Mouse (Mus musculus) heart, embryonic 15.5 days (tissue): ENCODE results near the gene Cdh8. TPM values are rescaled to one million over a fixed set of nuclear protein-coding genes. Genes with fewer than 3 reads are reported as not detected.
A peak's percentile ranks its signal among the peaks of the same experiment; 100 is the strongest.

ENCODE experiments used
- ATAC-seq: fragments of 200-750 bp; cut with Nextera tagmentation; replicated peaks from 2 replicates; pipeline ENCODE4 v1.8.0; 2017; ENCODE audit warnings: low read depth, moderate TSS enrichment; ENCODE audit not compliant: insufficient number of reproducible peaks, insufficient read depth, low FRiP score
- H3K27ac ChIP-seq: fragments of 300-500 bp; sonication (generic); 2 replicates; pipeline ENCODE4 v1.5.1; 2015; ENCODE audit warnings: mild to moderate bottlenecking, inconsistent platforms
- H3K27me3 ChIP-seq: fragments of 300-500 bp; sonication (generic); 2 replicates; pipeline ENCODE4 v1.6.1; 2015; ENCODE audit warnings: inconsistent platforms
- H3K36me3 ChIP-seq: fragments of 300-500 bp; sonication (generic); 2 replicates; pipeline ENCODE4 v1.6.1; 2015; ENCODE audit warnings: mild to moderate bottlenecking, inconsistent platforms
- H3K4me1 ChIP-seq: fragments of 300-500 bp; sonication (generic); replicated peaks from 2 replicates; pipeline ENCODE4 v1.6.1; 2015; ENCODE audit warnings: inconsistent platforms
- H3K4me2 ChIP-seq: fragments of 300-500 bp; sonication (generic); 2 replicates; pipeline ENCODE4 v1.6.1; 2015; ENCODE audit warnings: inconsistent platforms, mild to moderate bottlenecking, moderate library complexity
- H3K4me3 ChIP-seq: fragments of 300-500 bp; sonication (generic); 2 replicates; pipeline ENCODE4 v1.5.1; 2015; ENCODE audit warnings: mild to moderate bottlenecking, inconsistent platforms
- H3K9ac ChIP-seq: fragments of 300-500 bp; sonication (generic); 2 replicates; pipeline ENCODE4 v1.6.1; 2015; ENCODE audit warnings: mild to moderate bottlenecking, inconsistent platforms
- H3K9me3 ChIP-seq: fragments of 300-500 bp; sonication (generic); replicated peaks from 2 replicates; pipeline ENCODE4 v1.6.1; 2016; ENCODE audit warnings: inconsistent platforms
- WGBS: fragments of 180-500 bp; shearing (Covaris S2); methylation state at CpG from one replicate; pipeline ENCODE4 v1.1.7; 2015; ENCODE audit warnings: mixed read lengths; 5-methylcytosine and 5-hydroxymethylcytosine counted together
- polyA plus RNA-seq: library from polyadenylated mRNA; unstranded; fragments of >200 nt; fragmentation: Nextera tagmentation; extraction: Ambion mirVana; gene quantifications from 2 replicates; pipeline ENCODE4 v1.2.1, GENCODE M21; 2015

The Cdh8 gene
- polyA plus RNA-seq = 1.2 and 4.2 TPM in 2 replicates

DNA sequence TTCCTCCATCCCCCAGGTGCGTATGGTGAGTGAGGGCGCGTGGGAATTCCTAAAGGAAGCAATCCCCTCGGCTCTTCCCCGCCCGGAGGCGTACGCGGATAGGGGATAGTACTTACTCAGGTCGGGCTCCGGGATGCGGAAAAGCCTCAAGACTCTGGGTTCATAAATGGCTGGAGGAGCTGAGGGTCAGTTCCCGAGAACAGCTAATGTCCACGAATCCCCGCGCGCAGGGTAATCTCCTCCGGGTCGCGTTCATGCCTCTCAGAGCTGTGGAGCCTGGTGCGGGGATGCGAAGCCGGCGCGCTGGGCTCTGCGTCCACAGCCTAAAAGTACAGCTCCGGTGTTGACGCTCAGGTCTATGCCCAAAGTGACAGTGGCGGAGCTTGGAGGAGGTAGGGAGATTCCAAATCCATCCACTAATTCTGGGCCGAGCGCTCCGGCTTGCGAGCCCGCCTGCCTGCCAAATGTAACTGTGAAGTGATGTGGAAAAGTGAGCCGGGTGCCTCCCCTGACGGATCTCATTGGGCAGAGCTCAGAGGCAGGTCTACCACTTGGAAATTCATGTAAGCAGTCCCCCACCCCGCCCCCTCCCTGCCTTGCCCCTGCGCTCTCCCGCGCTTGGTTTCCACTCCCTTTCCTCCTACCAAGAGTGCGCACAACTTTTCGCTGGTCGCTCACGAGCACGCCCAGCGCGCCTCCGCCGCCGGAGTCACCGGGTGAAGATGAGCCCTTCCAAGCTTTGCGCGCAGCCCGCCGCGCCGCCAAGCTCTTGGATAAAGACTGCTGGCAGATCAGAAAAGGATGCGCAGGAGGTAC lies at the start of gene Cdh8:
TSS of gene Cdh8 (minus strand) at position 506 of the 816 bp plus-strand sequence.
- H3K9me3 ChIP-seq = no peaks in the 10 kb centered on the region
- peak within 1 kb of the TSS; percentile 56 for H3K4me3 ChIP-seq
- H3K36me3 ChIP-seq = no peaks in the 10 kb centered on the region
- peaks cover 19% of the 10 kb centered on the region for H3K4me1 ChIP-seq
- ATAC-seq = peak; percentile 79
- H3K9ac ChIP-seq = peak within 1 kb of the TSS; percentile 29
- no peak within 1 kb of the TSS for H3K27ac ChIP-seq
- peaks cover 53% of the 10 kb centered on the region for H3K27me3 ChIP-seq
- WGBS = under 1% methylated on average over 58 of the region's 58 CpGs
- peak within 1 kb of the TSS; percentile 92 for H3K4me2 ChIP-seq

DNA sequence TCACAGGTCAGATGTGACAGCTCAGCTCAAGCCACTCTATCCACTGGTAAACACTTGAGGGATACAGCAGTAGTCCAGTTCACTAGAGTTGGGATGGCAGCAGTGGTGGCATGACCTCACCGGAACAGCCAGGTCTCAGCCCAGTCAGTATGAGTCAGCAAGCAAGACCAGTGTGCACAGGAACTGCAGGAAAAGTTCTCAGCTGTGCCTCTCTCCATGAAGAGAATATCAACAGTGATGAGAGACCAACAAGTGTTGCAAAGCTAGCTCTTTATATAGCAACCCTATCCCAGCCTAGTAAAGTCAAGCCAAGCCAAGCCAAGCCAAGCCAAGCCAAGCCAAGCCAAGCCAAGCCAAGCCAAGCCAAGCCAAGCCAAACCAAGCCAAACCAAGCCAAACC lies 30.2 kb upstream of the Cdh8 start:
- Histone ChIP-seq H3K4me3 (no peak overlapping the region), H3K27ac (no peak overlapping the region), H3K36me3 (no peaks in the 10 kb centered on the region), H3K9me3 (no peaks in the 10 kb centered on the region), H3K4me1 (no peaks in the 10 kb centered on the region), H3K4me2 (no peak overlapping the region), H3K9ac (no peak overlapping the region), H3K27me3 (no peaks in the 10 kb centered on the region)
- 83% methylated on average over 1 of the region's 1 CpGs for WGBS
- ATAC-seq = no peak

DNA sequence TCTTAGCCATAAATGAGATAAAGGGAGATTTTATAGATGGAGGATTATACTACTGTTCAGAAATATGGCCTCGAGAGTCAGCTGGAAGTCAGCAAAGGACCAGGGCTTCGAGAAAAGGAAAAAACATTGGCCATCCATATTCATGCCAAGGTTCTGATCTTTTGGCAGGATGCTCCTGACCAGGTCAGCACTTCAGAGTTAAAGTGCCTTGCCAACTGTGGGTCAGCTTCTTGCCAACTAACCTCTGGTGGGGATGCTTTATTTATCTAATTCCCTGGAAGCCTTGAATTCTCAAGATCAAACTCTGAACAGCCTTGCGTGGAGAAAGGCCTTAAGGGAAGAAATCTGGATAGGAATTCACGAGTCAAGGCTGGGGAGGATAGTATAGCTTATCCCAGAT lies 9.6 kb upstream of the Cdh8 start:
- H3K9ac ChIP-seq = no peak overlapping the region
- no peak overlapping the region for H3K4me2 ChIP-seq
- WGBS = 61% methylated on average over 4 of the region's 4 CpGs
- no peaks in the 10 kb centered on the region for H3K9me3 ChIP-seq
- no peak overlapping the region for H3K27ac ChIP-seq
- no peaks in the 10 kb centered on the region for H3K27me3 ChIP-seq
- no peaks in the 10 kb centered on the region for H3K36me3 ChIP-seq
- H3K4me3 ChIP-seq = no peak overlapping the region
- no peaks in the 10 kb centered on the region for H3K4me1 ChIP-seq
- no peak for ATAC-seq

DNA sequence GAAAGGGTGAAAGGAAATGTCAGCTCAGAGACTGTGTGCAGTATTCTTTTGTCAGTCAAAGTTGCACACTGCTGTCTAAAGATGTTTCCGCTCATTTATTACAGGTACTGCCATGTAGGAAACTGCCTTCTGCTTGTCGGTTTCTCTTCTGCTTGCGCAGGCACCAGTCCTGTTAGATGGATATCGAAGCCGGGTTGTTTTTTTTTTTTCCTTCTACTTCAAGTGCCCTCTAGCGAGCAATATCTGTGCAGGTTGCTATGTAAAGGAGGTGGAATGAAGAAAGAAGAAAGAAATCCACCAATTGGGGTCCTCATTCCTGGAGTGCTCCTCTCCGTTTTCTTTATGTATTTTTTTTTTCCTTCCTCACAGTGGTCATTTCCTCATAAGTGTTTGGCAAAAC lies 5.2 kb upstream of the Cdh8 start:
- Histone ChIP-seq H3K36me3 (no peaks in the 10 kb centered on the region), H3K4me3 (0 out of 2 replicates have a peak overlapping the region, but pooled peaks have one; percentile 17), H3K4me1 (0 out of 2 replicates have a peak, but pooled peaks cover 2% of the 10 kb centered on the region), H3K4me2 (peak overlapping the region; percentile 34; the same call in 1 of the 2 replicates), H3K27ac (no peak overlapping the region), H3K9me3 (no peaks in the 10 kb centered on the region), H3K27me3 (peaks cover 24% of the 10 kb centered on the region), H3K9ac (no peak overlapping the region)
- WGBS = 26% methylated on average over 7 of the region's 7 CpGs
- no peak for ATAC-seq

DNA sequence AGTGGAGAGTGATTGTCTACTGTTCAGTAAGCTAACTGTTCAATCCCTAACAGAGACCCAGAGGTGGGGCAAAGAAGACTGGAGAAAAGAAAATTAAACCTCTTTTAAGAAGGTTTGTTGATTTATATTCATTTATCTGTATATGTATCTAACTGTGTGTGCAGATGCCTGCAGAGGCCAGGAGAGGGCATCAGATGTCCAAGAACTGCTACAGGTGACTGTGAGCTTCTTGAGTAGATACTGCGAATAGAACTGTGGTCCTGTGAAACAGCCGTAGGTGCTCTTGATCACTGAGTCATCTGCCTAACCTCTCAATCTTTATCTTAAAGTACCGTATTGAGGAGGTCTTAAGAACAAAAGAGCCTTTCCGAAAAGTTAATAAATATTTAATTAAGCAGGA lies 3.5 kb upstream of the Cdh8 start:
- Histone ChIP-seq H3K4me1 (peaks cover 17% of the 10 kb centered on the region), H3K36me3 (no peaks in the 10 kb centered on the region), H3K9me3 (no peaks in the 10 kb centered on the region), H3K4me3 (no peak overlapping the region), H3K4me2 (no peak overlapping the region), H3K27me3 (peaks cover 42% of the 10 kb centered on the region), H3K27ac (no peak overlapping the region), H3K9ac (no peak overlapping the region)
- WGBS = 81% methylated on average over 4 of the region's 4 CpGs
- ATAC-seq = no peak

DNA sequence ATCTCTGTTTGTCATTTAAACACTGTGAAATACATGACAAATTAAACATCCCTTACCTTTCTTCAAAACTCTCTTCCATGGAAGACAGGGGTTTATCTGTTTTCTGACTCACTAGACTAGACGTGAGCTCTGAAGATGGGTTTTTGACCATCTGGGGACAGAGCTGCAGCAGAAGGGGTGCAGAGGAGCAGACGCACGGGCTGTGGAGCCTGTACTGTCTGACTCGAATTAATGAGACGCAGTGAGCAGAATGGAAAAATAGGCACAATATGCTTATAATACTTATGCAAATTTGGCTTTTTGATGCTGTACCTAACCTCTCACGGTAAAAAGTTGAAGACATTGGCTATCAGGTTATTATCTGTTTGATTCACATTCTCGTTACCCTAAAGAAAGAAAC lies 1.2 kb upstream of the Cdh8 start:
- Histone ChIP-seq H3K27ac (no peak overlapping the region), H3K9ac (no peak overlapping the region), H3K4me2 (no peak overlapping the region), H3K4me3 (0 out of 2 replicates have a peak overlapping the region, but pooled peaks have one; percentile 56), H3K9me3 (no peaks in the 10 kb centered on the region), H3K27me3 (peaks cover 53% of the 10 kb centered on the region), H3K4me1 (peaks cover 19% of the 10 kb centered on the region), H3K36me3 (no peaks in the 10 kb centered on the region)
- ATAC-seq = no peak
- WGBS = 40% methylated on average over 7 of the region's 7 CpGs

DNA sequence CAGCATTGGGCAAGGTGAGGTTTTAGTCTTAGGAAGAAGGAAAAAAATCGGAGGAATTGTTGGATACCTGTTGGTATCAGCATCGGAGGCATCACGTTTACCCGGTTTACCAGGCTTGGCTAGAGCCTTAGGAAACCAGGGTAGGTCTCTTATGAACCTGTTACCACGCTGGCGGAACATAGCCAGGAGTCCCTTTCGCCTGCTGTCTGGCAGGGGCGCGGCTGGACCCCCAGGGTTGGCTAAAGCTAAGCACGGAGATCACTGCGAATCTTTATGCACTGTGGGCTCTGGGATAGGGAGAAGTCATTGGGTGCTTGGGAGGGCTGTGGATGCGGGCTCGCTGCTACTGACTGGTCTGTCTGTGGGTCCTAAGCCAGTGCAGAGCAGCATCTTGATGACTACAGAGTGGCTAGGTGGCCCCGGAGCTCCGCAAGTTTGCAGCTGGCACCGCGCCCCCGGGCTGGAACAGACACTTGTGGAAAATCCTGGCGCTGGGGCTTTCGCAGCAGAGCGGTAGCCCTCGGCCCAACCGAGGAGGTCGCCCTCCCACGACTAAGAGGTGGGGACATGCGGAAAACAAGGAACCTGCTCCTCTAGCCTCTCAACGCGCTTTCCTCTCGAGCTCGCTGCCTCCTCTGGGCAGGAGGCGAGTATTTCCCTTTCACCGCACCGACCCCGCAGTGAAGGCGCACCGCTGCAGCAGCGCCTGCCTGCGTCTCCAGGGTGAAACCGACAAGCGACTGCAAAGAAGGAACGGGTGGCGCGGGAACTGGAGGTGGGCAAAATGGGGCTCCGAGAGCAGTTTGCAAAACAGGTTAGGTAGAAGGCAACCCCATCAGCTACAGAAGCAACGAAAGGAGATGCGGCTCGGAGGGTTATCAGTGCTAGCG lies 950 bp downstream of the Cdh8 start:
- Histone ChIP-seq H3K27ac (no peak overlapping the region), H3K4me1 (peaks cover 19% of the 10 kb centered on the region), H3K4me2 (peak overlapping the region; percentile 92), H3K27me3 (peaks cover 53% of the 10 kb centered on the region), H3K9ac (peak overlapping the region; percentile 29), H3K4me3 (peak overlapping the region; percentile 56), H3K36me3 (no peaks in the 10 kb centered on the region), H3K9me3 (no peaks in the 10 kb centered on the region)
- no peak for ATAC-seq
- WGBS = under 1% methylated on average over 48 of the region's 48 CpGs

DNA sequence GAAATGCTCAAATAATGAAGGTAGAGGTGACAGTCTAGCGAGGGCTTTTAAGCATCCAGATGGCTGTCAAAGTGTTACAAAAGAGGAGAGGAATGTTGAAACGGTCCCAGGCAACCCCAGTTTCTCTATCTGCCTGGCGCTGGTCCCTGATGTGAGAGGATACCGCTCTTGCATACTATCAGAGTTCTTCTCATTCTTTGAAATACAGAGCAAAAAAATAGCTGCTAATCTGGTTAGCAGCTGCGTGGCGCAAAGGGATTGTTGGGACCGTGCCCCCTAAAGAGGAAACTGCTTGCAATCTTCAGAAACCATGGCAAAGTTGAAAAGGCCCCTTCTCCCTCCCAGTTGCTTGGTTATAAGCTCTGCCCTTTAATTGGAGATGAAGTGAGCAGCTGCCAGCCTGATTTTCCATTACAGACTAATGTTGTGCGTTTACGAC lies 1.8 kb downstream of the Cdh8 start:
- no peaks in the 10 kb centered on the region for H3K36me3 ChIP-seq
- 7% methylated on average over 9 of the region's 9 CpGs for WGBS
- peaks cover 19% of the 10 kb centered on the region for H3K4me1 ChIP-seq
- no peak overlapping the region for H3K27ac ChIP-seq
- H3K9me3 ChIP-seq = no peaks in the 10 kb centered on the region
- H3K27me3 ChIP-seq = peaks cover 53% of the 10 kb centered on the region
- peak overlapping the region; percentile 92 for H3K4me2 ChIP-seq
- no peak for ATAC-seq
- no peak overlapping the region for H3K9ac ChIP-seq
- peak overlapping the region; percentile 56 for H3K4me3 ChIP-seq

DNA sequence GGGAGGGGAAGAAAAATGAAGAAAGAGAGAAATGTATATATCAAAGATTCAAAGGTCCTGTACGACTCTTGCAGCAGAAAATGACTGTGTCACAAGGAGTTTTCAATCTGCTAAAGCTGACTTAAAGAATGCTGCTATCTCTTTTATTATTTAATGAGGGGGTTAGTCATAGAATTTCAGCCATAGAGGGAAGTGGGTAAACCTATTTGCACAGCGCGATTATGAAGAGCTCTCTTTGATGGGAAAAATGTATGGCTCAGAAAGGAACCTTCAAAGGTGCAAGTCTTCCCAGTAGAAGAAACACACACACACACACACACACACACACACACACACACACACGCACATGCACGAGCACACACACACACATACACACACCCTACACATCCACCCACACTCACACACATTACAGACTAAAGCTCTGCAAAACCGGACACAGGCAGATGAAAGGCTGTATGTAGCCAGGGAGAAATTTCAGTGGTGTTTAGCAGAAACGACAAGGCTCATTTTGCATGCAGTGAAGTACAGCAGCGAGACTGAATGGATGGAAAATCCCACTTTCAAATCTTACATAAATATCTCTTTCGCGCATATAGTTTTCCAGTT lies 2.3 kb downstream of the Cdh8 start:
- H3K9ac ChIP-seq = no peak overlapping the region
- peak overlapping the region; percentile 56 for H3K4me3 ChIP-seq
- H3K4me2 ChIP-seq = peak overlapping the region; percentile 92
- peaks cover 19% of the 10 kb centered on the region for H3K4me1 ChIP-seq
- ATAC-seq = no peak
- H3K27ac ChIP-seq = no peak overlapping the region
- H3K27me3 ChIP-seq = peaks cover 52% of the 10 kb centered on the region
- no peaks in the 10 kb centered on the region for H3K9me3 ChIP-seq
- WGBS = 42% methylated on average over 10 of the region's 10 CpGs
- no peaks in the 10 kb centered on the region for H3K36me3 ChIP-seq

DNA sequence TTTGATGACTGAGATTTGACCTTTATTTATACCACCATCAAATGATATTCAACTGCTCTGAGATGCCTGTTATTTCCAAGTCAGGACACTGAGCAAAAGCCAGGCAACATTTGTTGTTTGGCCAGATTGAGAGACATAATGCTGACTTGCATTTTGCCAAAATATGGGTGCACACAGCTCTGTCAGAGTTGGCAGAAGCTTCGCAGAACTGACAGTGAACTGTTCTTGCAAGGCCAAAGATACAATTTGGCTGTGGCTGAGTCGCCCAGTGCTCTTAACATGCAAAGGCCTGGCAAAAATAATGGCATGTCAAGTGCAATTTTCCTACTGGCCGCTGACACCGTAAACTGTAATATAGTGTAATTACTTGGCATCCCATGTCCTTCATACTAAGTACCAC lies 22.4 kb downstream of the Cdh8 start:
- 0 out of 2 replicates have a peak, but pooled peaks cover 3% of the 10 kb centered on the region for H3K4me1 ChIP-seq
- H3K9ac ChIP-seq = no peak overlapping the region
- no peaks in the 10 kb centered on the region for H3K9me3 ChIP-seq
- H3K36me3 ChIP-seq = no peaks in the 10 kb centered on the region
- no peak for ATAC-seq
- H3K4me2 ChIP-seq = no peak overlapping the region
- H3K27ac ChIP-seq = no peak overlapping the region
- H3K4me3 ChIP-seq = no peak overlapping the region
- H3K27me3 ChIP-seq = no peaks in the 10 kb centered on the region
- 59% methylated on average over 4 of the region's 4 CpGs for WGBS

DNA sequence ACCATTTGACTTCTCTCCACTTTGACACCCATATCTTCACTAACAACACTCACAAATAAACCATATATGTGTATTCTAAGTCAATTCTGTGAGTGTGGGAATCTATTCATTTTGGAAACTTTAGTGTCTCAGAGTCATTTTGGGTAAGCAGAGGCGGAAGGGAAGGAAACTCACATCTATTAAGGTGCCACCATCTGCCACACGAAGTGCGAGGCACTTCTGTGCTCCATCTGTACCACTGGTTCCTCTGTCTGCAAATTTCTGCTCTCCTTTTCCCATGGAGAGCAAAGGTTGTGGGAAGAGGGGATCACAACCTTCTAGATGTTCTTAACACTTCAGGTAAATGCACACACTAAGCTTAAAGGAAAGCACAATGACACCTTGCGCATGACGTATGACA lies 46.2 kb downstream of the Cdh8 start:
- no peak for ATAC-seq
- no peak overlapping the region for H3K4me3 ChIP-seq
- no peaks in the 10 kb centered on the region for H3K36me3 ChIP-seq
- H3K9me3 ChIP-seq = no peaks in the 10 kb centered on the region
- H3K4me2 ChIP-seq = no peak overlapping the region
- no peaks in the 10 kb centered on the region for H3K4me1 ChIP-seq
- 87% methylated on average over 5 of the region's 5 CpGs for WGBS
- no peak overlapping the region for H3K9ac ChIP-seq
- no peaks in the 10 kb centered on the region for H3K27me3 ChIP-seq
- H3K27ac ChIP-seq = no peak overlapping the region
